Mouse (Mus musculus): ENCODE results near the gene H2-K1. TPM values are rescaled to one million over a fixed set of nuclear protein-coding genes. Genes with fewer than 3 reads are reported as not detected.

H2-K1 gene
- 107 and 140 TPM in 2 replicates for polyA plus RNA-seq (2015; fragmentation: Nextera tagmentation; extraction: Ambion mirVana)

- Histone ChIP-seq H3K4me2 (ENCODE audit: low read depth, low read length) (peak within 1 kb of the TSS; percentile 100), H3K27ac (ENCODE audit: low read length) (no peak within 1 kb of the TSS), H3K4me1 (ENCODE audit: control insufficient read depth, insufficient read depth, low read length) (0 out of 2 replicates have a peak, but pooled peaks cover 2% of the 10 kb centered on the region), H3K9me3 (replicated peaks; ENCODE audit: control insufficient read depth, low read length) (no peaks in the 10 kb centered on the region), H3K27me3 (ENCODE audit: control insufficient read depth, insufficient read depth, low read length) (peaks cover 9% of the 10 kb centered on the region), H3K36me3 (ENCODE audit: control insufficient read depth, insufficient read depth, low read length) (no peaks in the 10 kb centered on the region), H3K9ac (ENCODE audit: low read length) (peak within 1 kb of the TSS; percentile 75), H3K4me3 (replicated peaks; ENCODE audit: low read length) (peak within 1 kb of the TSS; percentile 69)
- under 1% methylated on average over 30 of the region's 30 CpGs for WGBS
- ATAC-seq (ENCODE audit: insufficient read depth, low FRiP score), result peak; percentile 94
Measured at GRCm38 (mm10) chr17:34000150-34000537, at the start of gene H2-K1. Gene H2-K1 (minus strand): TSS chr17:34000347.

- 91% methylated on average over 5 of the region's 5 CpGs for WGBS
- Histone ChIP-seq H3K27ac (ENCODE audit: low read length) (no peak overlapping the region), H3K9ac (ENCODE audit: low read length) (no peak overlapping the region), H3K4me1 (ENCODE audit: control insufficient read depth, insufficient read depth, low read length) (no peaks in the 10 kb centered on the region), H3K4me3 (replicated peaks; ENCODE audit: low read length) (no peak overlapping the region), H3K4me2 (ENCODE audit: low read depth, low read length) (no peak overlapping the region), H3K9me3 (replicated peaks; ENCODE audit: control insufficient read depth, low read length) (peaks cover 8% of the 10 kb centered on the region; the same call in 1 of the 2 replicates), H3K27me3 (ENCODE audit: control insufficient read depth, insufficient read depth, low read length) (no peaks in the 10 kb centered on the region), H3K36me3 (ENCODE audit: control insufficient read depth, insufficient read depth, low read length) (no peaks in the 10 kb centered on the region)
- ATAC-seq (ENCODE audit: insufficient read depth, low FRiP score), result no peak
Measured at GRCm38 (mm10) chr17:34047404-34048050, 47.4 kb upstream of the H2-K1 start.

GRCm38 (mm10) chr17:34045941-34046340 lies 45.8 kb upstream of the H2-K1 start:
- WGBS, result 78% methylated on average over 14 of the region's 14 CpGs
- peaks cover 8% of the 10 kb centered on the region; the same call in 1 of the 2 replicates for H3K9me3 ChIP-seq (replicated peaks; ENCODE audit: control insufficient read depth, low read length)
- no peak overlapping the region for H3K4me2 ChIP-seq (ENCODE audit: low read depth, low read length)
- no peaks in the 10 kb centered on the region for H3K27me3 ChIP-seq (ENCODE audit: control insufficient read depth, insufficient read depth, low read length)
- no peak overlapping the region for H3K4me3 ChIP-seq (replicated peaks; ENCODE audit: low read length)
- no peak for ATAC-seq (ENCODE audit: insufficient read depth, low FRiP score)
- no peaks in the 10 kb centered on the region for H3K36me3 ChIP-seq (ENCODE audit: control insufficient read depth, insufficient read depth, low read length)
- H3K4me1 ChIP-seq (ENCODE audit: control insufficient read depth, insufficient read depth, low read length), result peaks cover 3% of the 10 kb centered on the region
- H3K27ac ChIP-seq (ENCODE audit: low read length), result no peak overlapping the region
- no peak overlapping the region for H3K9ac ChIP-seq (ENCODE audit: low read length)

- Histone ChIP-seq H3K9ac (ENCODE audit: low read length) (peak overlapping the region; percentile 47; the same call in 1 of the 2 replicates), H3K4me3 (replicated peaks; ENCODE audit: low read length) (no peak overlapping the region), H3K27me3 (ENCODE audit: control insufficient read depth, insufficient read depth, low read length) (0 out of 2 replicates have a peak, but pooled peaks cover 4% of the 10 kb centered on the region), H3K27ac (ENCODE audit: low read length) (no peak overlapping the region), H3K4me1 (ENCODE audit: control insufficient read depth, insufficient read depth, low read length) (peaks cover 22% of the 10 kb centered on the region), H3K9me3 (replicated peaks; ENCODE audit: control insufficient read depth, low read length) (no peaks in the 10 kb centered on the region), H3K36me3 (ENCODE audit: control insufficient read depth, insufficient read depth, low read length) (peaks cover 20% of the 10 kb centered on the region), H3K4me2 (ENCODE audit: low read depth, low read length) (no peak overlapping the region)
- 22% methylated on average over 17 of the region's 17 CpGs for WGBS
- no peak for ATAC-seq (ENCODE audit: insufficient read depth, low FRiP score)
Measured at GRCm38 (mm10) chr17:34039562-34040450, 39.7 kb upstream of the H2-K1 start.

GRCm38 (mm10) chr17:34038878-34039561 lies 38.9 kb upstream of the H2-K1 start, which contains the start of gene Col11a2:
Gene Col11a2 (plus strand): TSS chr17:34039437.
- peak within 1 kb of the TSS; percentile 11 for H3K4me3 ChIP-seq (replicated peaks; ENCODE audit: low read length)
- 8% methylated on average over 27 of the region's 28 CpGs for WGBS
- peak; percentile 3; the same call in 1 of the 2 replicates for ATAC-seq (ENCODE audit: insufficient read depth, low FRiP score)
- H3K9me3 ChIP-seq (replicated peaks; ENCODE audit: control insufficient read depth, low read length), result no peaks in the 10 kb centered on the region
- H3K4me1 ChIP-seq (ENCODE audit: control insufficient read depth, insufficient read depth, low read length), result peaks cover 22% of the 10 kb centered on the region
- peak within 1 kb of the TSS; percentile 47 for H3K9ac ChIP-seq (ENCODE audit: low read length)
- H3K4me2 ChIP-seq (ENCODE audit: low read depth, low read length), result peak within 1 kb of the TSS; percentile 41
- H3K27me3 ChIP-seq (ENCODE audit: control insufficient read depth, insufficient read depth, low read length), result 0 out of 2 replicates have a peak, but pooled peaks cover 4% of the 10 kb centered on the region
- H3K36me3 ChIP-seq (ENCODE audit: control insufficient read depth, insufficient read depth, low read length), result peaks cover 24% of the 10 kb centered on the region
- H3K27ac ChIP-seq (ENCODE audit: low read length), result no peak within 1 kb of the TSS

GRCm38 (mm10) chr17:34038440-34038839 lies 38.3 kb upstream of the H2-K1 start:
- 0 out of 2 replicates have a peak, but pooled peaks cover 4% of the 10 kb centered on the region for H3K27me3 ChIP-seq (ENCODE audit: control insufficient read depth, insufficient read depth, low read length)
- H3K36me3 ChIP-seq (ENCODE audit: control insufficient read depth, insufficient read depth, low read length), result peaks cover 24% of the 10 kb centered on the region
- 0 out of 2 replicates have a peak, but pooled peaks have one; percentile 10 for ATAC-seq (ENCODE audit: insufficient read depth, low FRiP score)
- H3K4me3 ChIP-seq (replicated peaks; ENCODE audit: low read length), result peak overlapping the region; percentile 11
- H3K27ac ChIP-seq (ENCODE audit: low read length), result no peak overlapping the region
- H3K4me1 ChIP-seq (ENCODE audit: control insufficient read depth, insufficient read depth, low read length), result peaks cover 26% of the 10 kb centered on the region
- no peaks in the 10 kb centered on the region for H3K9me3 ChIP-seq (replicated peaks; ENCODE audit: control insufficient read depth, low read length)
- 18% methylated on average over 20 of the region's 21 CpGs for WGBS
- H3K9ac ChIP-seq (ENCODE audit: low read length), result peak overlapping the region; percentile 47
- H3K4me2 ChIP-seq (ENCODE audit: low read depth, low read length), result peak overlapping the region; percentile 41

GRCm38 (mm10) chr17:34037241-34037640 lies 37.1 kb upstream of the H2-K1 start:
- peaks cover 37% of the 10 kb centered on the region for H3K4me1 ChIP-seq (ENCODE audit: control insufficient read depth, insufficient read depth, low read length)
- H3K36me3 ChIP-seq (ENCODE audit: control insufficient read depth, insufficient read depth, low read length), result peaks cover 24% of the 10 kb centered on the region
- H3K9ac ChIP-seq (ENCODE audit: low read length), result no peak overlapping the region
- H3K27ac ChIP-seq (ENCODE audit: low read length), result no peak overlapping the region
- 89% methylated on average over 7 of the region's 7 CpGs for WGBS
- no peak overlapping the region for H3K4me3 ChIP-seq (replicated peaks; ENCODE audit: low read length)
- H3K9me3 ChIP-seq (replicated peaks; ENCODE audit: control insufficient read depth, low read length), result no peaks in the 10 kb centered on the region
- H3K4me2 ChIP-seq (ENCODE audit: low read depth, low read length), result no peak overlapping the region
- ATAC-seq (ENCODE audit: insufficient read depth, low FRiP score), result no peak
- H3K27me3 ChIP-seq (ENCODE audit: control insufficient read depth, insufficient read depth, low read length), result 0 out of 2 replicates have a peak, but pooled peaks cover 4% of the 10 kb centered on the region

- peaks cover 37% of the 10 kb centered on the region for H3K4me1 ChIP-seq (ENCODE audit: control insufficient read depth, insufficient read depth, low read length)
- H3K27me3 ChIP-seq (ENCODE audit: control insufficient read depth, insufficient read depth, low read length), result 0 out of 2 replicates have a peak, but pooled peaks cover 4% of the 10 kb centered on the region
- H3K9ac ChIP-seq (ENCODE audit: low read length), result no peak overlapping the region
- H3K36me3 ChIP-seq (ENCODE audit: control insufficient read depth, insufficient read depth, low read length), result peaks cover 24% of the 10 kb centered on the region
- H3K9me3 ChIP-seq (replicated peaks; ENCODE audit: control insufficient read depth, low read length), result no peaks in the 10 kb centered on the region
- no peak overlapping the region for H3K4me3 ChIP-seq (replicated peaks; ENCODE audit: low read length)
- no peak for ATAC-seq (ENCODE audit: insufficient read depth, low FRiP score)
- 82% methylated on average over 10 of the region's 10 CpGs for WGBS
- no peak overlapping the region for H3K4me2 ChIP-seq (ENCODE audit: low read depth, low read length)
- no peak overlapping the region for H3K27ac ChIP-seq (ENCODE audit: low read length)
Measured at GRCm38 (mm10) chr17:34036647-34037046, 36.5 kb upstream of the H2-K1 start.
